Mouse (Mus musculus): ENCODE results near the gene Gdpgp1. TPM values are rescaled to one million over a fixed set of nuclear protein-coding genes. Genes with fewer than 3 reads are reported as not detected.
A peak's percentile ranks its signal among the peaks of the same experiment; 100 is the strongest.

Gene Gdpgp1
- polyA plus RNA-seq, 1 experiment from 2014 or later, result 3.5 TPM

GRCm38 (mm10) chr7:80200963-80201539 is 31.6 kb upstream of the Gdpgp1 start:
- Histone ChIP-seq H3K9me3 (no peaks in the 10 kb centered on the region), H3K27me3 (no peaks in the 10 kb centered on the region), H3K27ac (no peak overlapping the region), H3K4me3 (no peak overlapping the region), H3K4me1 (peaks cover 68% of the 10 kb centered on the region), H3K9ac (no peak overlapping the region; the same call in 1 of the 2 replicates), H3K4me2 (replicated peaks) (no peak overlapping the region; the same call in 1 of the 2 replicates), H3K36me3 (peaks cover 5% of the 10 kb centered on the region; the same call in 1 of the 2 replicates)
- no peak for ATAC-seq (ENCODE audit: low FRiP score, low read depth)
- WGBS, result 48% methylated on average over 5 of the region's 5 CpGs

GRCm38 (mm10) chr7:80201888-80202540 is 30.7 kb upstream of the Gdpgp1 start:
- Histone ChIP-seq H3K4me3 (no peak overlapping the region), H3K36me3 (peaks cover 5% of the 10 kb centered on the region; the same call in 1 of the 2 replicates), H3K27ac (peak overlapping the region; percentile 28; the same call in 1 of the 2 replicates), H3K9ac (no peak overlapping the region; the same call in 1 of the 2 replicates), H3K4me2 (replicated peaks) (0 out of 2 replicates have a peak overlapping the region, but pooled peaks have one; percentile 14), H3K9me3 (no peaks in the 10 kb centered on the region), H3K4me1 (peaks cover 75% of the 10 kb centered on the region), H3K27me3 (no peaks in the 10 kb centered on the region)
- WGBS, result 82% methylated on average over 15 of the region's 15 CpGs
- no peak for ATAC-seq (ENCODE audit: low FRiP score, low read depth)

- no peak overlapping the region for H3K9ac ChIP-seq
- H3K9me3 ChIP-seq, result no peaks in the 10 kb centered on the region
- H3K36me3 ChIP-seq, result peaks cover 5% of the 10 kb centered on the region; the same call in 1 of the 2 replicates
- no peaks in the 10 kb centered on the region for H3K27me3 ChIP-seq
- H3K27ac ChIP-seq, result no peak overlapping the region
- H3K4me2 ChIP-seq (replicated peaks), result no peak overlapping the region
- H3K4me1 ChIP-seq, result peaks cover 77% of the 10 kb centered on the region
- no peak for ATAC-seq (ENCODE audit: low FRiP score, low read depth)
- no peak overlapping the region for H3K4me3 ChIP-seq
- 82% methylated on average over 5 of the region's 5 CpGs for whole genome bisulfite sequencing
These were observed 29.7 kb upstream of the Gdpgp1 start for GRCm38 (mm10) chr7:80202961-80203360.

GRCm38 (mm10) chr7:80203638-80204096 is 29.0 kb upstream of the Gdpgp1 start:
- ATAC-seq (ENCODE audit: low FRiP score, low read depth), result no peak
- Histone ChIP-seq H3K27me3 (no peaks in the 10 kb centered on the region), H3K4me3 (no peak overlapping the region), H3K9me3 (no peaks in the 10 kb centered on the region), H3K4me2 (replicated peaks) (no peak overlapping the region), H3K9ac (no peak overlapping the region), H3K4me1 (peaks cover 83% of the 10 kb centered on the region), H3K36me3 (peaks cover 5% of the 10 kb centered on the region; the same call in 1 of the 2 replicates), H3K27ac (no peak overlapping the region)
- 75% methylated on average over 12 of the region's 12 CpGs for WGBS

GRCm38 (mm10) chr7:80204362-80204761 is 28.3 kb upstream of the Gdpgp1 start:
- Histone ChIP-seq H3K4me3 (no peak overlapping the region), H3K4me2 (replicated peaks) (no peak overlapping the region), H3K27me3 (no peaks in the 10 kb centered on the region), H3K4me1 (peaks cover 84% of the 10 kb centered on the region), H3K27ac (no peak overlapping the region), H3K9me3 (no peaks in the 10 kb centered on the region), H3K9ac (no peak overlapping the region), H3K36me3 (peaks cover 5% of the 10 kb centered on the region; the same call in 1 of the 2 replicates)
- ATAC-seq (ENCODE audit: low FRiP score, low read depth), result no peak
- 79% methylated on average over 4 of the region's 4 CpGs for WGBS

GRCm38 (mm10) chr7:80204961-80205360 is 27.7 kb upstream of the Gdpgp1 start:
- no peak overlapping the region for H3K9ac ChIP-seq
- peaks cover 83% of the 10 kb centered on the region for H3K4me1 ChIP-seq
- peaks cover 5% of the 10 kb centered on the region; the same call in 1 of the 2 replicates for H3K36me3 ChIP-seq
- H3K4me2 ChIP-seq (replicated peaks), result no peak overlapping the region
- no peak overlapping the region for H3K27ac ChIP-seq
- WGBS, result 79% methylated on average over 7 of the region's 7 CpGs
- H3K27me3 ChIP-seq, result no peaks in the 10 kb centered on the region
- H3K9me3 ChIP-seq, result no peaks in the 10 kb centered on the region
- no peak overlapping the region for H3K4me3 ChIP-seq
- ATAC-seq (ENCODE audit: low FRiP score, low read depth), result no peak

- WGBS, result 79% methylated on average over 12 of the region's 12 CpGs
- Histone ChIP-seq H3K36me3 (peaks cover 5% of the 10 kb centered on the region; the same call in 1 of the 2 replicates), H3K27me3 (no peaks in the 10 kb centered on the region), H3K27ac (no peak overlapping the region; the same call in 1 of the 2 replicates), H3K4me1 (peaks cover 74% of the 10 kb centered on the region), H3K9me3 (no peaks in the 10 kb centered on the region), H3K4me3 (no peak overlapping the region), H3K9ac (0 out of 2 replicates have a peak overlapping the region, but pooled peaks have one; percentile 9), H3K4me2 (replicated peaks) (no peak overlapping the region)
- no peak for ATAC-seq (ENCODE audit: low FRiP score, low read depth)
These were observed 26.7 kb upstream of the Gdpgp1 start for GRCm38 (mm10) chr7:80205705-80206589.

GRCm38 (mm10) chr7:80207314-80207731 is 25.3 kb upstream of the Gdpgp1 start:
- ATAC-seq (ENCODE audit: low FRiP score, low read depth), result no peak
- peak overlapping the region; percentile 28; the same call in 1 of the 2 replicates for H3K27ac ChIP-seq
- H3K4me2 ChIP-seq (replicated peaks), result no peak overlapping the region
- peaks cover 60% of the 10 kb centered on the region for H3K4me1 ChIP-seq
- no peak overlapping the region for H3K4me3 ChIP-seq
- peaks cover under 1% of the 10 kb centered on the region; the same call in 1 of the 2 replicates for H3K36me3 ChIP-seq
- no peaks in the 10 kb centered on the region for H3K9me3 ChIP-seq
- no peak overlapping the region for H3K9ac ChIP-seq
- whole genome bisulfite sequencing, result 72% methylated on average over 3 of the region's 3 CpGs
- H3K27me3 ChIP-seq, result no peaks in the 10 kb centered on the region

GRCm38 (mm10) chr7:80208026-80208642 is 24.5 kb upstream of the Gdpgp1 start:
- Histone ChIP-seq H3K4me1 (peaks cover 55% of the 10 kb centered on the region), H3K4me2 (replicated peaks) (no peak overlapping the region), H3K27me3 (no peaks in the 10 kb centered on the region), H3K4me3 (no peak overlapping the region), H3K9me3 (no peaks in the 10 kb centered on the region), H3K27ac (peak overlapping the region; percentile 7; the same call in 1 of the 2 replicates), H3K9ac (no peak overlapping the region), H3K36me3 (peaks cover 6% of the 10 kb centered on the region; the same call in 1 of the 2 replicates)
- WGBS, result 75% methylated on average over 18 of the region's 18 CpGs
- peak; percentile 22; the same call in 1 of the 2 replicates for ATAC-seq (ENCODE audit: low FRiP score, low read depth)

GRCm38 (mm10) chr7:80208738-80209430 is 23.8 kb upstream of the Gdpgp1 start:
- no peak overlapping the region for H3K27ac ChIP-seq

GRCm38 (mm10) chr7:80209669-80210068 is 23.0 kb upstream of the Gdpgp1 start:
- Histone ChIP-seq H3K4me3 (no peak overlapping the region), H3K4me1 (peaks cover 46% of the 10 kb centered on the region), H3K4me2 (replicated peaks) (no peak overlapping the region), H3K9me3 (no peaks in the 10 kb centered on the region), H3K27ac (no peak overlapping the region), H3K27me3 (no peaks in the 10 kb centered on the region), H3K9ac (peak overlapping the region; percentile 48), H3K36me3 (peaks cover 19% of the 10 kb centered on the region)
- WGBS, result 72% methylated on average over 6 of the region's 6 CpGs
- no peak for ATAC-seq (ENCODE audit: low FRiP score, low read depth)

More at GRCm38 (mm10) chr7:80208738-80209430, 23.8 kb upstream of the Gdpgp1 start:
- Histone ChIP-seq H3K4me1 (peaks cover 50% of the 10 kb centered on the region), H3K36me3 (peaks cover 13% of the 10 kb centered on the region), H3K4me3 (no peak overlapping the region), H3K9me3 (no peaks in the 10 kb centered on the region), H3K9ac (no peak overlapping the region), H3K4me2 (replicated peaks) (no peak overlapping the region), H3K27me3 (no peaks in the 10 kb centered on the region)
- 86% methylated on average over 10 of the region's 10 CpGs for WGBS
- ATAC-seq (ENCODE audit: low FRiP score, low read depth), result no peak

Measured in limb, embryonic 13.5 days (tissue).